Mouse (Mus musculus): ENCODE measurements around the gene Klhl25. TPM values are rescaled to one million over a fixed set of nuclear protein-coding genes. Genes with fewer than 3 reads are reported as not detected.

The Klhl25 gene
- total and polyA plus RNA-seq, 2 experiments = 12.0 to 20.0 TPM

DNA sequence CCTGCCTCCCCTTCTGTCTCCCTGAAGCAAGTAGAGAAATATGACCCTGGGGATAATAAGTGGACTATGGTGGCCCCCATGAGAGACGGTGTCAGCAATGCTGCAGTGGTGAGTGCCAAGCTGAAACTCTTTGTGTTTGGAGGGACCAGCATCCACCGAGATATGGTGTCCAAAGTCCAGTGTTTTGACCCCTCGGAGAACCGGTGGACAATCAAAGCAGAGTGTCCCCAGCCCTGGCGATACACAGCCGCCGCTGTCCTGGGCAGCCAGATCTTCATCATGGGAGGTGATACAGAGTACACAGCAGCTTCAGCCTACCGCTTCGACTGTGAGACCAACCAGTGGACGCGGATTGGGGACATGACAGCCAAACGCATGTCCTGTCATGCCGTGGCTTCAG is 18.4 kb downstream of the Klhl25 start:
- H3K27ac ChIP-seq (replicated peaks; ENCODE audit: insufficient read depth, low read depth, low read length) = no peak overlapping the region
- WGBS = 18% methylated on average over 13 of the region's 13 CpGs

GRCm38 (mm10) chr7:75868687-75869086 is 20.6 kb downstream of the Klhl25 start:
- TF ChIP-seq POLR2A (IDR thresholded peaks at IDR 0.05; ENCODE audit: extremely low read depth, insufficient read depth, low read length) (no peak), CTCF (IDR thresholded peaks at IDR 0.05; ENCODE audit: low read depth, low read length) (no peak)
- Histone ChIP-seq H3K36me3 (ENCODE audit: control insufficient read depth, insufficient read depth, low read length) (0 out of 2 replicates have a peak, but pooled peaks cover 7% of the 10 kb centered on the region), H3K27ac (replicated peaks; ENCODE audit: insufficient read depth, low read depth, low read length) (no peak overlapping the region), H3K4me1 (ENCODE audit: control insufficient read depth, insufficient read depth, low read length) (peaks cover 7% of the 10 kb centered on the region), H3K27me3 (ENCODE audit: control insufficient read depth, insufficient read depth, low read length) (no peaks in the 10 kb centered on the region), H3K4me3 (ENCODE audit: insufficient read depth, low read depth, low read length) (no peak overlapping the region), H3K79me2 (ENCODE audit: control insufficient read depth, insufficient read depth, low read length) (peaks cover 23% of the 10 kb centered on the region; the same call in 1 of the 2 replicates), H3K9ac (ENCODE audit: low read depth, low read length) (no peak overlapping the region)
- WGBS = 44% methylated on average over 2 of the region's 2 CpGs
- DNase-seq (ENCODE audit: extremely low read depth, low read depth, low spot score) = no peak

More for the DNA sequence above, 18.4 kb downstream of the Klhl25 start:
- no peaks in the 10 kb centered on the region for H3K27me3 ChIP-seq (ENCODE audit: control insufficient read depth, insufficient read depth, low read length)
- no peak overlapping the region for H3K9ac ChIP-seq (ENCODE audit: low read depth, low read length)
- 0 out of 2 replicates have a peak, but pooled peaks cover 5% of the 10 kb centered on the region for H3K36me3 ChIP-seq (ENCODE audit: control insufficient read depth, insufficient read depth, low read length)
- no peak for TF ChIP-seq POLR2A (IDR thresholded peaks at IDR 0.05; ENCODE audit: extremely low read depth, insufficient read depth, low read length)
- TF ChIP-seq CTCF (IDR thresholded peaks at IDR 0.05; ENCODE audit: low read depth, low read length) = no peak
- H3K79me2 ChIP-seq (ENCODE audit: control insufficient read depth, insufficient read depth, low read length) = peaks cover 26% of the 10 kb centered on the region; the same call in 1 of the 2 replicates
- no peak overlapping the region for H3K4me3 ChIP-seq (ENCODE audit: insufficient read depth, low read depth, low read length)
- DNase-seq (ENCODE audit: extremely low read depth, low read depth, low spot score) = peak; percentile 64
- H3K4me1 ChIP-seq (ENCODE audit: control insufficient read depth, insufficient read depth, low read length) = peaks cover 14% of the 10 kb centered on the region

- no peak for DNase-seq (ENCODE audit: extremely low read depth, low read depth, low spot score)
- Histone ChIP-seq H3K79me2 (ENCODE audit: control insufficient read depth, insufficient read depth, low read length) (peaks cover 17% of the 10 kb centered on the region; the same call in 1 of the 2 replicates), H3K27me3 (ENCODE audit: control insufficient read depth, insufficient read depth, low read length) (no peaks in the 10 kb centered on the region), H3K9ac (ENCODE audit: low read depth, low read length) (no peak overlapping the region), H3K27ac (replicated peaks; ENCODE audit: insufficient read depth, low read depth, low read length) (no peak overlapping the region), H3K4me1 (ENCODE audit: control insufficient read depth, insufficient read depth, low read length) (peaks cover 7% of the 10 kb centered on the region), H3K4me3 (ENCODE audit: insufficient read depth, low read depth, low read length) (no peak overlapping the region), H3K36me3 (ENCODE audit: control insufficient read depth, insufficient read depth, low read length) (0 out of 2 replicates have a peak, but pooled peaks cover 7% of the 10 kb centered on the region)
- TF ChIP-seq POLR2A (IDR thresholded peaks at IDR 0.05; ENCODE audit: extremely low read depth, insufficient read depth, low read length) = no peak
- no peak for TF ChIP-seq CTCF (IDR thresholded peaks at IDR 0.05; ENCODE audit: low read depth, low read length)
- WGBS = 84% methylated on average over 9 of the region's 9 CpGs
Observed at GRCm38 (mm10) chr7:75870551-75870950, 22.4 kb downstream of the Klhl25 start.

GRCm38 (mm10) chr7:75872255-75872654 is 24.1 kb downstream of the Klhl25 start:
- DNase-seq (ENCODE audit: extremely low read depth, low read depth, low spot score) = peak; percentile 45
- H3K4me1 ChIP-seq (ENCODE audit: control insufficient read depth, insufficient read depth, low read length) = no peaks in the 10 kb centered on the region
- no peaks in the 10 kb centered on the region for H3K27me3 ChIP-seq (ENCODE audit: control insufficient read depth, insufficient read depth, low read length)
- no peak overlapping the region for H3K4me3 ChIP-seq (ENCODE audit: insufficient read depth, low read depth, low read length)
- no peak for TF ChIP-seq CTCF (IDR thresholded peaks at IDR 0.05; ENCODE audit: low read depth, low read length)
- TF ChIP-seq POLR2A (IDR thresholded peaks at IDR 0.05; ENCODE audit: extremely low read depth, insufficient read depth, low read length) = no peak
- H3K36me3 ChIP-seq (ENCODE audit: control insufficient read depth, insufficient read depth, low read length) = 0 out of 2 replicates have a peak, but pooled peaks cover 7% of the 10 kb centered on the region
- 32% methylated on average over 5 of the region's 5 CpGs for WGBS
- H3K27ac ChIP-seq (replicated peaks; ENCODE audit: insufficient read depth, low read depth, low read length) = no peak overlapping the region
- peaks cover 8% of the 10 kb centered on the region; the same call in 1 of the 2 replicates for H3K79me2 ChIP-seq (ENCODE audit: control insufficient read depth, insufficient read depth, low read length)
- H3K9ac ChIP-seq (ENCODE audit: low read depth, low read length) = no peak overlapping the region

GRCm38 (mm10) chr7:75872697-75873096 is 24.6 kb downstream of the Klhl25 start:
- H3K27me3 ChIP-seq (ENCODE audit: control insufficient read depth, insufficient read depth, low read length) = no peaks in the 10 kb centered on the region
- no peak for DNase-seq (ENCODE audit: extremely low read depth, low read depth, low spot score)
- H3K36me3 ChIP-seq (ENCODE audit: control insufficient read depth, insufficient read depth, low read length) = 0 out of 2 replicates have a peak, but pooled peaks cover 7% of the 10 kb centered on the region
- H3K4me1 ChIP-seq (ENCODE audit: control insufficient read depth, insufficient read depth, low read length) = no peaks in the 10 kb centered on the region
- H3K9ac ChIP-seq (ENCODE audit: low read depth, low read length) = no peak overlapping the region
- TF ChIP-seq POLR2A (IDR thresholded peaks at IDR 0.05; ENCODE audit: extremely low read depth, insufficient read depth, low read length) (no peak), CTCF (IDR thresholded peaks at IDR 0.05; ENCODE audit: low read depth, low read length) (no peak)
- no peak overlapping the region for H3K27ac ChIP-seq (replicated peaks; ENCODE audit: insufficient read depth, low read depth, low read length)
- H3K79me2 ChIP-seq (ENCODE audit: control insufficient read depth, insufficient read depth, low read length) = peaks cover 8% of the 10 kb centered on the region; the same call in 1 of the 2 replicates
- H3K4me3 ChIP-seq (ENCODE audit: insufficient read depth, low read depth, low read length) = no peak overlapping the region
- WGBS = 94% methylated on average over 8 of the region's 8 CpGs

- no peak for DNase-seq (ENCODE audit: extremely low read depth, low read depth, low spot score)
- no peak overlapping the region for H3K4me3 ChIP-seq (ENCODE audit: insufficient read depth, low read depth, low read length)
- H3K9ac ChIP-seq (ENCODE audit: low read depth, low read length) = no peak overlapping the region
- no peaks in the 10 kb centered on the region for H3K4me1 ChIP-seq (ENCODE audit: control insufficient read depth, insufficient read depth, low read length)
- H3K27me3 ChIP-seq (ENCODE audit: control insufficient read depth, insufficient read depth, low read length) = no peaks in the 10 kb centered on the region
- peak; percentile 56; the same call in 1 of the 2 replicates for TF ChIP-seq CTCF (IDR thresholded peaks at IDR 0.05; ENCODE audit: low read depth, low read length)
- no peak for TF ChIP-seq POLR2A (IDR thresholded peaks at IDR 0.05; ENCODE audit: extremely low read depth, insufficient read depth, low read length)
- WGBS = 66% methylated on average over 3 of the region's 3 CpGs
- no peak overlapping the region for H3K27ac ChIP-seq (replicated peaks; ENCODE audit: insufficient read depth, low read depth, low read length)
- H3K79me2 ChIP-seq (ENCODE audit: control insufficient read depth, insufficient read depth, low read length) = peaks cover 8% of the 10 kb centered on the region; the same call in 1 of the 2 replicates
- H3K36me3 ChIP-seq (ENCODE audit: control insufficient read depth, insufficient read depth, low read length) = 0 out of 2 replicates have a peak, but pooled peaks cover 7% of the 10 kb centered on the region
Observed at GRCm38 (mm10) chr7:75873216-75873615, 25.1 kb downstream of the Klhl25 start.
